Mouse (Mus musculus): Measurements from ENCODE around the gene Spaar.

- TF ChIP-seq CTCF (IDR thresholded peaks at IDR 0.05; ENCODE audit: low read depth, low read length) (no peak), POLR2A (IDR thresholded peaks at IDR 0.05; ENCODE audit: borderline replicate concordance, low read depth, low read length) (no peak)
Measured at GRCm38 (mm10) chr4:43738989-43739674, 9.3 kb downstream of the Spaar start.
